Mouse (Mus musculus): Measurements from ENCODE around the gene Pde4b. TPM values are rescaled to one million over a fixed set of nuclear protein-coding genes. Genes with fewer than 3 reads are reported as not detected.

The Pde4b gene
- polyA plus RNA-seq, 1 experiment: 11.5 TPM

- TF ChIP-seq CTCF (conservative IDR thresholded peaks at IDR 0.05; ENCODE audit: insufficient read depth, insufficient read length, low read depth, low read length) (no peak), POLR2A (IDR thresholded peaks at IDR 0.05; ENCODE audit: low read depth, low read length) (no peak)
- DNase-seq: no peak
- Histone ChIP-seq H3K27ac (ENCODE audit: insufficient read depth, low read depth, low read length) (no peak overlapping the region), H3K27me3 (replicated peaks; ENCODE audit: control insufficient read depth, insufficient read depth, low read length) (no peaks in the 10 kb centered on the region), H3K4me1 (ENCODE audit: control insufficient read depth, insufficient read depth, low read length) (0 out of 2 replicates have a peak, but pooled peaks cover under 1% of the 10 kb centered on the region), H3K4me3 (ENCODE audit: insufficient read depth, low read depth, low read length) (no peak overlapping the region), H3K36me3 (ENCODE audit: control insufficient read depth, insufficient read depth, low read length) (no peaks in the 10 kb centered on the region)
- WGBS: 60% methylated on average over 15 of the region's 15 CpGs
Observed at GRCm38 (mm10) chr4:102506376-102507280, 419.3 kb downstream of the Pde4b start.

- DNase-seq: no peak
- Histone ChIP-seq H3K4me1 (ENCODE audit: control insufficient read depth, insufficient read depth, low read length) (peaks cover 5% of the 10 kb centered on the region; the same call in 1 of the 2 replicates), H3K27ac (ENCODE audit: insufficient read depth, low read depth, low read length) (no peak overlapping the region), H3K36me3 (ENCODE audit: control insufficient read depth, insufficient read depth, low read length) (no peaks in the 10 kb centered on the region), H3K27me3 (replicated peaks; ENCODE audit: control insufficient read depth, insufficient read depth, low read length) (no peaks in the 10 kb centered on the region), H3K4me3 (ENCODE audit: insufficient read depth, low read depth, low read length) (no peak overlapping the region)
- no peak for TF ChIP-seq CTCF (conservative IDR thresholded peaks at IDR 0.05; ENCODE audit: insufficient read depth, insufficient read length, low read depth, low read length)
- no peak for TF ChIP-seq POLR2A (IDR thresholded peaks at IDR 0.05; ENCODE audit: low read depth, low read length)
- WGBS: 67% methylated on average over 9 of the region's 9 CpGs
Observed at GRCm38 (mm10) chr4:102507344-102507743, 420.0 kb downstream of the Pde4b start.

GRCm38 (mm10) chr4:102507753-102508152 is 420.4 kb downstream of the Pde4b start:
- TF ChIP-seq POLR2A (IDR thresholded peaks at IDR 0.05; ENCODE audit: low read depth, low read length) (no peak), CTCF (conservative IDR thresholded peaks at IDR 0.05; ENCODE audit: insufficient read depth, insufficient read length, low read depth, low read length) (0 out of 2 replicates have a peak, but pooled peaks have one; percentile 5)
- Histone ChIP-seq H3K4me3 (ENCODE audit: insufficient read depth, low read depth, low read length) (no peak overlapping the region), H3K4me1 (ENCODE audit: control insufficient read depth, insufficient read depth, low read length) (peaks cover 6% of the 10 kb centered on the region; the same call in 1 of the 2 replicates), H3K36me3 (ENCODE audit: control insufficient read depth, insufficient read depth, low read length) (no peaks in the 10 kb centered on the region), H3K27ac (ENCODE audit: insufficient read depth, low read depth, low read length) (no peak overlapping the region), H3K27me3 (replicated peaks; ENCODE audit: control insufficient read depth, insufficient read depth, low read length) (no peaks in the 10 kb centered on the region)
- DNase-seq: no peak
- 85% methylated on average over 2 of the region's 2 CpGs for WGBS

GRCm38 (mm10) chr4:102510061-102510460 is 422.7 kb downstream of the Pde4b start:
- WGBS: 84% methylated on average over 6 of the region's 6 CpGs
- Histone ChIP-seq H3K36me3 (ENCODE audit: control insufficient read depth, insufficient read depth, low read length) (no peaks in the 10 kb centered on the region), H3K4me1 (ENCODE audit: control insufficient read depth, insufficient read depth, low read length) (peaks cover 8% of the 10 kb centered on the region), H3K4me3 (ENCODE audit: insufficient read depth, low read depth, low read length) (no peak overlapping the region), H3K27ac (ENCODE audit: insufficient read depth, low read depth, low read length) (no peak overlapping the region), H3K27me3 (replicated peaks; ENCODE audit: control insufficient read depth, insufficient read depth, low read length) (no peaks in the 10 kb centered on the region)
- TF ChIP-seq CTCF (conservative IDR thresholded peaks at IDR 0.05; ENCODE audit: insufficient read depth, insufficient read length, low read depth, low read length): no peak
- DNase-seq: no peak

DNA sequence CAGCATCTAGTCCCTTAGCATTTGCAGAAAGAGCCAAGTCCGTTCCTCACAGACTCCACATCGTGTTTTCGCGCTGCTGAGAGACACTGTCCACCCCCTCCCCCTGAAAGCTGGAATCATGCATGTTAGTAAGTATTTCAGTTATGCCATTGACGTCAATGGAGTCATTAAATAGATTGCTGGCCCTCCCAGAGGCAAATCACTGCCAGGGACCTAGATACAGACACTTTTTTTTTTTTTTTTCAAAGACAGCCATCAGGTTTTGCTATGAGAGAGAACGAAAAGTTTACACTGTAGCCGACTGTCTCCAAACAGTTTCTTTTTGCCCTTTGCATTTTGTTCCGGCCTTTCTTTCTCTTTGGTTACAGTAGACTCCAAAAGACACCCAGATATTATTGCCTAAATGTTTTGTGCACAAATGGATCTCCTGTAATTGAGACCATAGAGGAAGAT is 423.6 kb downstream of the Pde4b start:
- peak overlapping the region; percentile 74; the same call in 1 of the 2 replicates for H3K27ac ChIP-seq (ENCODE audit: insufficient read depth, low read depth, low read length)
- peaks cover 8% of the 10 kb centered on the region for H3K4me1 ChIP-seq (ENCODE audit: control insufficient read depth, insufficient read depth, low read length)
- H3K4me3 ChIP-seq (ENCODE audit: insufficient read depth, low read depth, low read length): no peak overlapping the region
- WGBS: 24% methylated on average over 8 of the region's 8 CpGs
- TF ChIP-seq POLR2A (IDR thresholded peaks at IDR 0.05; ENCODE audit: low read depth, low read length) (no peak), CTCF (conservative IDR thresholded peaks at IDR 0.05; ENCODE audit: insufficient read depth, insufficient read length, low read depth, low read length) (no peak)
- no peaks in the 10 kb centered on the region for H3K36me3 ChIP-seq (ENCODE audit: control insufficient read depth, insufficient read depth, low read length)
- H3K27me3 ChIP-seq (replicated peaks; ENCODE audit: control insufficient read depth, insufficient read depth, low read length): no peaks in the 10 kb centered on the region
- peak; percentile 88 for DNase-seq

DNA sequence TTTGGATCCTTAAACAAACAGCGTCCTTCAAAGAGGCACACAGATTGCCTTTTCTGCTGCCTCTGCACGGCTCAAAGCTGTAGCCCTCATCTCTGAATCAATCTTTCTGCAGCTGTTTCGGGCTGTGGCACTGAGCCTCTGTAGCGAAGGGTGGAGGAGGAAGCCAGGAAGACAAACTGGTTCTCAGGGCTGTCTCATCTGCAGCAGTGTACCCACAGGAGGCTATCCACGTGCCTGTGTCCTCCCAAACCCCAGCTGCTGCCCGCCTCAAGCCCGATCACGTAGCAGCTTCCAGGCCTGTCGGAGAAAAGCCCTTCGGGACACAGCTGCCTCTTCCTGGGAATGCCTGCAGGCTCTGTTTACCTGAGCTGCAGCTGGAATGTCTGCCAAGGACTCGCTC is 424.2 kb downstream of the Pde4b start:
- Histone ChIP-seq H3K36me3 (ENCODE audit: control insufficient read depth, insufficient read depth, low read length) (no peaks in the 10 kb centered on the region), H3K27ac (ENCODE audit: insufficient read depth, low read depth, low read length) (peak overlapping the region; percentile 74), H3K27me3 (replicated peaks; ENCODE audit: control insufficient read depth, insufficient read depth, low read length) (no peaks in the 10 kb centered on the region), H3K4me1 (ENCODE audit: control insufficient read depth, insufficient read depth, low read length) (peaks cover 8% of the 10 kb centered on the region), H3K4me3 (ENCODE audit: insufficient read depth, low read depth, low read length) (no peak overlapping the region)
- no peak for TF ChIP-seq POLR2A (IDR thresholded peaks at IDR 0.05; ENCODE audit: low read depth, low read length)
- TF ChIP-seq CTCF (conservative IDR thresholded peaks at IDR 0.05; ENCODE audit: insufficient read depth, insufficient read length, low read depth, low read length): no peak
- WGBS: 21% methylated on average over 11 of the region's 11 CpGs
- DNase-seq: peak; percentile 32

- 62% methylated on average over 7 of the region's 7 CpGs for WGBS
- no peaks in the 10 kb centered on the region for H3K36me3 ChIP-seq (ENCODE audit: control insufficient read depth, insufficient read depth, low read length)
- TF ChIP-seq POLR2A (IDR thresholded peaks at IDR 0.05; ENCODE audit: low read depth, low read length): no peak
- no peak for TF ChIP-seq CTCF (conservative IDR thresholded peaks at IDR 0.05; ENCODE audit: insufficient read depth, insufficient read length, low read depth, low read length)
- peaks cover 11% of the 10 kb centered on the region for H3K4me1 ChIP-seq (ENCODE audit: control insufficient read depth, insufficient read depth, low read length)
- no peaks in the 10 kb centered on the region for H3K27me3 ChIP-seq (replicated peaks; ENCODE audit: control insufficient read depth, insufficient read depth, low read length)
- no peak overlapping the region for H3K27ac ChIP-seq (ENCODE audit: insufficient read depth, low read depth, low read length)
- no peak overlapping the region for H3K4me3 ChIP-seq (ENCODE audit: insufficient read depth, low read depth, low read length)
- no peak for DNase-seq
Observed at GRCm38 (mm10) chr4:102512940-102513339, 425.6 kb downstream of the Pde4b start.

Measured in kidney, adult 2 months (tissue).